Mouse (Mus musculus): ENCODE measurements around the gene Tmprss12. TPM values are rescaled to one million over a fixed set of nuclear protein-coding genes. Genes with fewer than 3 reads are reported as not detected.
A peak's percentile ranks its signal among the peaks of the same experiment; 100 is the strongest.
"Not testable (repeated sequence)": the region's sequence is repeated elsewhere in the genome, so short reads cannot be mapped to it uniquely, and the experiment has no call there.

Gene Tmprss12
- polyA plus RNA-seq, 1 experiment, result not detected

- peak; percentile 86 for DNase-seq (ENCODE audit: low read depth)
- peak; percentile 31; the same call in 1 of the 2 replicates for TF ChIP-seq CTCF (IDR thresholded peaks at IDR 0.05; ENCODE audit: borderline replicate concordance, extremely low read depth, insufficient read depth, insufficient read length)
Observed at GRCm38 (mm10) chr15:100307438-100308096, 26.9 kb downstream of the Tmprss12 start.

- TF ChIP-seq POLR2A (IDR thresholded peaks at IDR 0.05; ENCODE audit: borderline replicate concordance, extremely low read depth, insufficient read depth, insufficient read length, poor library complexity, severe bottlenecking) (no peak), CTCF (IDR thresholded peaks at IDR 0.05; ENCODE audit: borderline replicate concordance, extremely low read depth, insufficient read depth, insufficient read length) (no peak)
Observed at GRCm38 (mm10) chr15:100312346-100312745, 31.7 kb downstream of the Tmprss12 start.

GRCm38 (mm10) chr15:100314448-100315145 is 34.0 kb downstream of the Tmprss12 start:
- TF ChIP-seq POLR2A (IDR thresholded peaks at IDR 0.05; ENCODE audit: borderline replicate concordance, extremely low read depth, insufficient read depth, insufficient read length, poor library complexity, severe bottlenecking), result no peak
- TF ChIP-seq CTCF (IDR thresholded peaks at IDR 0.05; ENCODE audit: borderline replicate concordance, extremely low read depth, insufficient read depth, insufficient read length), result no peak
- DNase-seq (ENCODE audit: low read depth), result no peak

More at GRCm38 (mm10) chr15:100312346-100312745, 31.7 kb downstream of the Tmprss12 start:
- no peak for DNase-seq (ENCODE audit: low read depth)

DNA sequence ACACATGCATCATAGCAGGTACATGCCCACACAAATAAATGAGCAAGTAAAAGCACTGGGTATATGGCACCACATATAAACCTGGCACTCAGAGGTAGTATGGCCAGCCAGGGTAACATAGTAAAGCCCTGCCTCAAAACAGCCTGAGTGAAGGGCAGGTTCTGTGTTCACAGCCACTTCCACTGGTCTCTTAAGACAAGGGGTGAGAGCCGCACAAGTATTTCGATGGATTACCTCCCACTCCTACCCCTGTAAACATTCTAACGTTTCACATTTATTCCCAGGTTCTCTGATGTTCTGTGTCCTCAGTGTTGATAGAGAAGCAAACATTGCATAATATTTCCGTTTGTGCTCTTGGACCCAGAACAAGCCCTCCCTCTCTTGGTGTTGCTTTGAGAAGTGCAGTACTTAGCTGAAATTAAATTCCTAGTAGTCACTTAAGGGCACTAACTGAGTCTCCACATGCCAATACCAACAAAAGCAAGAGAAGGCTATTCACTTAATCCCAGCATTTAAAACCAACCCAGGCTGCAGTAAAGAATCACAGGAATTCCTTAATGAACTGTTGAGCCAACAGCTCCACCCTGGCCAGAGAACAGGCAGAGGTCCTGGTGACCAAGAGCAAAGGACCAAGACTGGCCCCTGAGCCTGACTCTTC is 37.5 kb downstream of the Tmprss12 start:
- not testable (repeated sequence) for DNase-seq (ENCODE audit: low read depth)

- DNase-seq (ENCODE audit: low read depth), result no peak
- TF ChIP-seq CTCF (IDR thresholded peaks at IDR 0.05; ENCODE audit: borderline replicate concordance, extremely low read depth, insufficient read depth, insufficient read length), result no peak
- TF ChIP-seq POLR2A (IDR thresholded peaks at IDR 0.05; ENCODE audit: borderline replicate concordance, extremely low read depth, insufficient read depth, insufficient read length, poor library complexity, severe bottlenecking), result no peak
Observed at GRCm38 (mm10) chr15:100319884-100320283, 39.2 kb downstream of the Tmprss12 start.

- TF ChIP-seq POLR2A (IDR thresholded peaks at IDR 0.05; ENCODE audit: borderline replicate concordance, extremely low read depth, insufficient read depth, insufficient read length, poor library complexity, severe bottlenecking) (no peak), CTCF (IDR thresholded peaks at IDR 0.05; ENCODE audit: borderline replicate concordance, extremely low read depth, insufficient read depth, insufficient read length) (no peak)
- DNase-seq (ENCODE audit: low read depth), result no peak
Observed at GRCm38 (mm10) chr15:100320295-100320905, 39.8 kb downstream of the Tmprss12 start.

DNA sequence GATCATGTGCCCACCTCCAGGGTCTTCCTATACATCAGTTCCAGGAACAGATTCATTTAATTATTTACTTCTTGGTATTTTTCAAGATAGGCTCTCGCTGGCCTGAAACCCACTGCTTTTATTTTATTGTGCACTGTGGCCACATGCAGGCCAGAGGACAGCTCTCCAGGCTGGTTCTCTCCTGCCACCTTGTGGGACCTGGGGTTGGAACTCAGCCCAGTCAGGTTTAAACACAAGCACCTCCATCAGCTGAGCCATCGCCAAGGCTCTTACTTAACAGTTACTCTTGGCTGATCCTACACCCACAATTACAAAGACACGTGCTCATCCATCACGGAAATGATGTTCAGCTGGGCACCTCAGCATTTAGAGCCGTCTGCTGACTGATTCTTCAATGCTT is 40.5 kb downstream of the Tmprss12 start:
- TF ChIP-seq CTCF (IDR thresholded peaks at IDR 0.05; ENCODE audit: borderline replicate concordance, extremely low read depth, insufficient read depth, insufficient read length) (peak; percentile 35; the same call in 1 of the 2 replicates), POLR2A (IDR thresholded peaks at IDR 0.05; ENCODE audit: borderline replicate concordance, extremely low read depth, insufficient read depth, insufficient read length, poor library complexity, severe bottlenecking) (no peak)
- DNase-seq (ENCODE audit: low read depth), result peak; percentile 21

DNA sequence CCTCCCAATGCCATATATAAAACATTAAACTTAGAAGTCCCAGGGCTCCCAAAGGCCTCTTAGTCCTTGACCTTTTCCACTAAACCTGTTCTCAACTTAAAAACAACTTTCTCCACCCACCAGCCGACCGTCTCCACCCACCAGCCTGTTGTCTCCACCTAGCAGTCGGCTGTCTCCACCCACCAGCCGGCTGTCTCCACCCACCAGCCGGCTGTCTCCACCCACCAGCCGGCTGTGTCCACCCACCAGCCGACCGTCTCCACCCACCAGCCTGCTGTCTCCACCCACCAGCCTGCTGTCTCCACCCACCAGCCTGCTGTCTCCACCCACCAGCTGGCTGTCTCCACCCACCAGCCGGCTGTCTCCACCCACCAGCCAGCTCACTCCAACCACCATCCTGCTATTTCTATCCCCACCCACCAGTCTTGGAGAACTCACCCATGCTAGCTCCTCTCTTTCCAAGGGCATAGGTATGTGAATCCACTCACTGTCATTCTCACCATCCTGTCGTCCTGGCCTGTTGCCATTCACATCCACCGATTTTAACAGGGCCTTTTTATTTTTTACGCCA is 43.5 kb downstream of the Tmprss12 start:
- no peak for DNase-seq (ENCODE audit: low read depth)
- no peak for TF ChIP-seq POLR2A (IDR thresholded peaks at IDR 0.05; ENCODE audit: borderline replicate concordance, extremely low read depth, insufficient read depth, insufficient read length, poor library complexity, severe bottlenecking)
- TF ChIP-seq CTCF (IDR thresholded peaks at IDR 0.05; ENCODE audit: borderline replicate concordance, extremely low read depth, insufficient read depth, insufficient read length), result no peak

GRCm38 (mm10) chr15:100325235-100325634 is 44.6 kb downstream of the Tmprss12 start:
- no peak for DNase-seq (ENCODE audit: low read depth)
- no peak for TF ChIP-seq CTCF (IDR thresholded peaks at IDR 0.05; ENCODE audit: borderline replicate concordance, extremely low read depth, insufficient read depth, insufficient read length)
- no peak for TF ChIP-seq POLR2A (IDR thresholded peaks at IDR 0.05; ENCODE audit: borderline replicate concordance, extremely low read depth, insufficient read depth, insufficient read length, poor library complexity, severe bottlenecking)

DNA sequence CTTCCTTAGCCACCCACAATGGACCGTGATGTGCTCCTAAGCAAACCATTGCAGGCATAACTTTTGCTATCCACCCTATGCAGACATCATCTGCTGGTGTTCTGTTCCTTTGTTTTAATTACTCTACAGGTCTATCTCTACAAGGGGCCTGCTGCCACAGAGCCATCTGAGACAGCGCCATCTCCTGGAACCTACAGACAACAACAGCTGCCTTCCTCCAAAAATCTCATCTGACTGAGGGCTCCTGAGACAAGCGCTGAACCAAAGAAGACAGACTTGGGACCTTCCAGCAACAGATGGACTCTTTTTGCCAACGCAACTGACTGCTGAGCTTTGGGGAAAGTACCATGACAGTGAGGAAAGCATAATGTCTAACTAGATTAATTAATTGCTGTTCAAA is 47.5 kb downstream of the Tmprss12 start:
- not testable (repeated sequence) for DNase-seq (ENCODE audit: low read depth)

DNA sequence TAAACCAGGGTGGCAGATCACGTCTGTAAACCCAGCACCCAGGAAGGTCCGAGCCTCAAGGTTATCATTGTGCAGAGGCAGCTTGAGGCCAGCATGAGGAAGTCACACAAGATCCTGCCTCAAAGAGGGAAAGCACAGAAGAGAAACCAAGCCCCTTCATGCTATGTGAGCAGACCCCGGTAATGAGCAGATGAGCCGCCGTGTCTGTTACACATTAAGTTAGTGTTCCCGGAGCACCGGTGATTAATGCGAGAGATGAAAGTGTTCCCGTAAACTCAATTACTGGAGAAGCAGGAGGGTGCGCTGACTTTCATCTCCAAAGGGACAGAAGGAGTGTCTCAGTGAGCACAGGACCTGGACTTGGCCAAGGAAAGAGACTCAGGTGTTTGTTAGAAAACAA is 48.7 kb downstream of the Tmprss12 start:
- not testable (repeated sequence) for DNase-seq (ENCODE audit: low read depth)

GRCm38 (mm10) chr15:100330739-100331138 is 50.1 kb downstream of the Tmprss12 start:
- no peak for DNase-seq (ENCODE audit: low read depth)
- TF ChIP-seq POLR2A (IDR thresholded peaks at IDR 0.05; ENCODE audit: borderline replicate concordance, extremely low read depth, insufficient read depth, insufficient read length, poor library complexity, severe bottlenecking), result no peak
- TF ChIP-seq CTCF (IDR thresholded peaks at IDR 0.05; ENCODE audit: borderline replicate concordance, extremely low read depth, insufficient read depth, insufficient read length), result no peak

DNA sequence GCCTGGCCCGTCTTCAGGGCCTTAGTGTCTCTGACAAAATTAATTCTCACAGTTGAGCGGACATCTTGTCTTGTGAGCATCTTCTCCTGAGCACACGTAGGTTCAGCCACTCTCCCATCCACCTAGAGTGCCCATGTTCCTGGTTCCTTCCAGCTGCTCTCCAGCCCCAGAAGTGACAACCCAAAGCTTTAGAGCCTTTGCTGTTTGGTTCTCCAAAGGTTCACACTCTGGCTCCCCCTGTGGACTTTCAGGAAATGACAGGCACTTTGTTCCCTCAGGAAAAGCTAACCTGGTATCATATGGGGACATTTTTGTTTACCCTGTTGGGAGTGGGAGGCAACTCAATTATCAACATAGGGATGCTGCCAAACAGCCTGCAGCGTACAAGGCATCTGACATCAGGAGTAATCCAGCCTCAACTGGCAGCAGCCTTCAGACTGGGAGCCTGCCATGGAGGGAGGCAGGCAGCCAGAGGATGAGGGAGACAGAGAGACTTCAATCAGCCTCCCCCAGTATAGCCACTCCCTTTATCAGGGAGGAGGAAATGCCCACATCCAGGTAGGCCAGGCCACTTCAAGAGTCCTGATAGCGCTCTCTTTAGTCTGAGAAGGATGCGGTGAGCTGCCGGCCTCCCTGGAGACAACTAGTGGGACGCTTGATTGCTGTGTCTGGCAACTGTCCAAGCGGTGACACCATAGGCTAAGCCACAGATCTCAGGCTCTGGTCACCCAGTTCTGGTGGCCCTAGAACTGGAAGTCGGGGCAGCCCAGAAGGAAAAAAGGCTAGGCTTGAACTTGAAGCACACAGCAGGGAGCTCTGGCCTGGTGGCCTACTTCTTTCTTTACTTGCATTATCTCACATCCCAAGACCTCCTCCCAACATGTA is 51.7 kb downstream of the Tmprss12 start:
- DNase-seq (ENCODE audit: low read depth), result not testable (repeated sequence)

All from brain, embryonic 14.5 days (tissue).